Mouse (Mus musculus) MEL (cell line): ENCODE results near the gene Galnt18.

ENCODE experiments used
- CHD1 ChIP-seq: IDR thresholded peaks from 2 replicates; pipeline ENCODE4 v1.6.1; 2012; ENCODE audit warnings: low read depth, mild to moderate bottlenecking, inconsistent platforms, low read length, improper control_type of control experiment
- CTCF ChIP-seq, 3 experiments: IDR thresholded peaks in 2 of 3; conservative IDR thresholded peaks in 1 of 3; 2 replicates each; pipeline ENCODE4 v1.5.1; 2011 to 2012; ENCODE audit warnings: low read length in 3 of 3, low read depth in 2 of 3, mild to moderate bottlenecking in 2 of 3, improper control_type of control experiment in 1 of 3, inconsistent platforms in 1 of 3, mixed read lengths in 1 of 3, moderate library complexity in 1 of 3; ENCODE audit not compliant: control insufficient read depth in 1 of 3, insufficient read depth in 1 of 3, poor library complexity in 1 of 3, severe bottlenecking in 1 of 3
- ELF1 ChIP-seq: IDR thresholded peaks from 2 replicates; pipeline ENCODE4 v1.6.1; 2014; ENCODE audit warnings: low read depth, mild to moderate bottlenecking, inconsistent platforms, low read length, improper control_type of control experiment, moderate library complexity
- GABPA ChIP-seq: IDR thresholded peaks from 2 replicates; pipeline ENCODE4 v1.6.1; 2012; ENCODE audit warnings: low read depth, mild to moderate bottlenecking, inconsistent platforms, low read length, improper control_type of control experiment, moderate library complexity
- MAFK ChIP-seq: IDR thresholded peaks from 2 replicates; pipeline ENCODE4 v1.6.1; 2011; ENCODE audit warnings: low read depth, mild to moderate bottlenecking, low read length, improper control_type of control experiment, borderline replicate concordance
- POLR2A ChIP-seq, 2 experiments: IDR thresholded peaks; 2 replicates each; pipeline ENCODE4 v1.6.1; 2011 to 2012; ENCODE audit warnings: low read length in 2 of 2, mild to moderate bottlenecking in 2 of 2, control low read depth in 1 of 2, improper control_type of control experiment in 1 of 2, low read depth in 1 of 2, moderate library complexity in 1 of 2; ENCODE audit not compliant: control insufficient read depth in 1 of 2, insufficient read depth in 1 of 2, poor library complexity in 1 of 2
- POLR2AphosphoS2 ChIP-seq: IDR thresholded peaks from 2 replicates; pipeline ENCODE4 v1.6.1; 2011; ENCODE audit warnings: low read length, improper control_type of control experiment

GRCm38 (mm10) chr7:111804646-111805045 lies 24.9 kb upstream of the Galnt18 start:
- TF ChIP-seq MAFK (no peak), POLR2AphosphoS2 (no peak), ELF1 (no peak), POLR2A (IDR thresholded peaks at IDR 0.05; ENCODE audit: control insufficient read depth in 1 of 2, insufficient read depth in 1 of 2, low read depth in 1 of 2, low read length in 2 of 2, poor library complexity in 1 of 2) (no peak), CTCF (IDR thresholded peaks at IDR 0.05 in 2 of 3, conservative IDR thresholded peaks at IDR 0.05 in 1 of 3; ENCODE audit: control insufficient read depth in 1 of 3, insufficient read depth in 1 of 3, low read depth in 2 of 3, low read length in 3 of 3, poor library complexity in 1 of 3, severe bottlenecking in 1 of 3) (no peak), GABPA (no peak), CHD1 (no peak)
